Mouse (Mus musculus): Measurements from ENCODE around the gene Ndufs2. TPM values are rescaled to one million over a fixed set of nuclear protein-coding genes. Genes with fewer than 3 reads are reported as not detected.

Ndufs2 gene
- total and polyA plus RNA-seq, 2 experiments: 174 to 272 TPM

- DNase-seq (ENCODE audit: extremely low read depth, low read depth, low spot score): no peak
- Histone ChIP-seq H3K4me3 (ENCODE audit: insufficient read depth, low read depth, low read length) (no peak overlapping the region), H3K9ac (ENCODE audit: low read depth, low read length) (no peak overlapping the region), H3K27ac (replicated peaks; ENCODE audit: insufficient read depth, low read depth, low read length) (no peak overlapping the region), H3K36me3 (ENCODE audit: control insufficient read depth, insufficient read depth, low read length) (no peaks in the 10 kb centered on the region), H3K27me3 (ENCODE audit: control insufficient read depth, insufficient read depth, low read length) (no peaks in the 10 kb centered on the region), H3K4me1 (ENCODE audit: control insufficient read depth, insufficient read depth, low read length) (peaks cover 13% of the 10 kb centered on the region; the same call in 1 of the 2 replicates), H3K79me2 (ENCODE audit: control insufficient read depth, insufficient read depth, low read length) (no peaks in the 10 kb centered on the region)
- 83% methylated on average over 9 of the region's 9 CpGs for WGBS
- TF ChIP-seq CTCF (IDR thresholded peaks at IDR 0.05; ENCODE audit: low read depth, low read length) (no peak), POLR2A (IDR thresholded peaks at IDR 0.05; ENCODE audit: extremely low read depth, insufficient read depth, low read length) (no peak)
These were observed 6.6 kb upstream of the Ndufs2 start for GRCm38 (mm10) chr1:171257781-171258180.

GRCm38 (mm10) chr1:171256937-171257548 is 5.9 kb upstream of the Ndufs2 start:
- 51% methylated on average over 15 of the region's 15 CpGs for WGBS

GRCm38 (mm10) chr1:171256095-171256818 is 5.1 kb upstream of the Ndufs2 start:
- H3K36me3 ChIP-seq (ENCODE audit: control insufficient read depth, insufficient read depth, low read length): no peaks in the 10 kb centered on the region
- no peaks in the 10 kb centered on the region for H3K27me3 ChIP-seq (ENCODE audit: control insufficient read depth, insufficient read depth, low read length)
- 65% methylated on average over 24 of the region's 24 CpGs for WGBS
- no peak overlapping the region for H3K9ac ChIP-seq (ENCODE audit: low read depth, low read length)
- DNase-seq (ENCODE audit: extremely low read depth, low read depth, low spot score): peak; percentile 76
- H3K4me1 ChIP-seq (ENCODE audit: control insufficient read depth, insufficient read depth, low read length): peaks cover 13% of the 10 kb centered on the region; the same call in 1 of the 2 replicates
- H3K79me2 ChIP-seq (ENCODE audit: control insufficient read depth, insufficient read depth, low read length): no peaks in the 10 kb centered on the region
- H3K27ac ChIP-seq (replicated peaks; ENCODE audit: insufficient read depth, low read depth, low read length): no peak overlapping the region
- peak; percentile 90 for TF ChIP-seq CTCF (IDR thresholded peaks at IDR 0.05; ENCODE audit: low read depth, low read length)
- TF ChIP-seq POLR2A (IDR thresholded peaks at IDR 0.05; ENCODE audit: extremely low read depth, insufficient read depth, low read length): no peak
- no peak overlapping the region for H3K4me3 ChIP-seq (ENCODE audit: insufficient read depth, low read depth, low read length)

More at GRCm38 (mm10) chr1:171256937-171257548, 5.9 kb upstream of the Ndufs2 start:
- no peaks in the 10 kb centered on the region for H3K27me3 ChIP-seq (ENCODE audit: control insufficient read depth, insufficient read depth, low read length)
- no peaks in the 10 kb centered on the region for H3K36me3 ChIP-seq (ENCODE audit: control insufficient read depth, insufficient read depth, low read length)
- no peaks in the 10 kb centered on the region for H3K79me2 ChIP-seq (ENCODE audit: control insufficient read depth, insufficient read depth, low read length)
- no peak overlapping the region for H3K27ac ChIP-seq (replicated peaks; ENCODE audit: insufficient read depth, low read depth, low read length)
- H3K4me1 ChIP-seq (ENCODE audit: control insufficient read depth, insufficient read depth, low read length): peaks cover 13% of the 10 kb centered on the region; the same call in 1 of the 2 replicates
- DNase-seq (ENCODE audit: extremely low read depth, low read depth, low spot score): peak; percentile 53
- no peak overlapping the region for H3K9ac ChIP-seq (ENCODE audit: low read depth, low read length)
- TF ChIP-seq POLR2A (IDR thresholded peaks at IDR 0.05; ENCODE audit: extremely low read depth, insufficient read depth, low read length): no peak
- peak; percentile 35 for TF ChIP-seq CTCF (IDR thresholded peaks at IDR 0.05; ENCODE audit: low read depth, low read length)
- H3K4me3 ChIP-seq (ENCODE audit: insufficient read depth, low read depth, low read length): no peak overlapping the region

- no peaks in the 10 kb centered on the region for H3K79me2 ChIP-seq (ENCODE audit: control insufficient read depth, insufficient read depth, low read length)
- peaks cover 9% of the 10 kb centered on the region for H3K4me1 ChIP-seq (ENCODE audit: control insufficient read depth, insufficient read depth, low read length)
- H3K27ac ChIP-seq (replicated peaks; ENCODE audit: insufficient read depth, low read depth, low read length): no peak overlapping the region
- no peak for DNase-seq (ENCODE audit: extremely low read depth, low read depth, low spot score)
- H3K36me3 ChIP-seq (ENCODE audit: control insufficient read depth, insufficient read depth, low read length): no peaks in the 10 kb centered on the region
- TF ChIP-seq CTCF (IDR thresholded peaks at IDR 0.05; ENCODE audit: low read depth, low read length): no peak
- TF ChIP-seq POLR2A (IDR thresholded peaks at IDR 0.05; ENCODE audit: extremely low read depth, insufficient read depth, low read length): no peak
- WGBS: 87% methylated on average over 17 of the region's 17 CpGs
- H3K27me3 ChIP-seq (ENCODE audit: control insufficient read depth, insufficient read depth, low read length): no peaks in the 10 kb centered on the region
- no peak overlapping the region for H3K9ac ChIP-seq (ENCODE audit: low read depth, low read length)
- H3K4me3 ChIP-seq (ENCODE audit: insufficient read depth, low read depth, low read length): no peak overlapping the region
These were observed 1.2 kb upstream of the Ndufs2 start for GRCm38 (mm10) chr1:171252415-171252814.

- peaks cover under 1% of the 10 kb centered on the region; the same call in 1 of the 2 replicates for H3K79me2 ChIP-seq (ENCODE audit: control insufficient read depth, insufficient read depth, low read length)
- no peak for TF ChIP-seq POLR2A (IDR thresholded peaks at IDR 0.05; ENCODE audit: extremely low read depth, insufficient read depth, low read length)
- TF ChIP-seq CTCF (IDR thresholded peaks at IDR 0.05; ENCODE audit: low read depth, low read length): no peak
- peaks cover 8% of the 10 kb centered on the region for H3K4me1 ChIP-seq (ENCODE audit: control insufficient read depth, insufficient read depth, low read length)
- H3K9ac ChIP-seq (ENCODE audit: low read depth, low read length): peak overlapping the region; percentile 28; the same call in 1 of the 2 replicates
- H3K4me3 ChIP-seq (ENCODE audit: insufficient read depth, low read depth, low read length): peak overlapping the region; percentile 41; the same call in 1 of the 2 replicates
- WGBS: 46% methylated on average over 13 of the region's 13 CpGs
- no peaks in the 10 kb centered on the region for H3K27me3 ChIP-seq (ENCODE audit: control insufficient read depth, insufficient read depth, low read length)
- H3K27ac ChIP-seq (replicated peaks; ENCODE audit: insufficient read depth, low read depth, low read length): no peak overlapping the region
- DNase-seq (ENCODE audit: extremely low read depth, low read depth, low spot score): no peak
- no peaks in the 10 kb centered on the region for H3K36me3 ChIP-seq (ENCODE audit: control insufficient read depth, insufficient read depth, low read length)
These were observed 571 bp upstream of the Ndufs2 start for GRCm38 (mm10) chr1:171251594-171252324.

Data from liver, adult 2 months (tissue).